Mouse (Mus musculus): ENCODE results near the gene Zp1.
A peak's percentile ranks its signal among the peaks of the same experiment; 100 is the strongest.

Zp1 gene

DNA sequence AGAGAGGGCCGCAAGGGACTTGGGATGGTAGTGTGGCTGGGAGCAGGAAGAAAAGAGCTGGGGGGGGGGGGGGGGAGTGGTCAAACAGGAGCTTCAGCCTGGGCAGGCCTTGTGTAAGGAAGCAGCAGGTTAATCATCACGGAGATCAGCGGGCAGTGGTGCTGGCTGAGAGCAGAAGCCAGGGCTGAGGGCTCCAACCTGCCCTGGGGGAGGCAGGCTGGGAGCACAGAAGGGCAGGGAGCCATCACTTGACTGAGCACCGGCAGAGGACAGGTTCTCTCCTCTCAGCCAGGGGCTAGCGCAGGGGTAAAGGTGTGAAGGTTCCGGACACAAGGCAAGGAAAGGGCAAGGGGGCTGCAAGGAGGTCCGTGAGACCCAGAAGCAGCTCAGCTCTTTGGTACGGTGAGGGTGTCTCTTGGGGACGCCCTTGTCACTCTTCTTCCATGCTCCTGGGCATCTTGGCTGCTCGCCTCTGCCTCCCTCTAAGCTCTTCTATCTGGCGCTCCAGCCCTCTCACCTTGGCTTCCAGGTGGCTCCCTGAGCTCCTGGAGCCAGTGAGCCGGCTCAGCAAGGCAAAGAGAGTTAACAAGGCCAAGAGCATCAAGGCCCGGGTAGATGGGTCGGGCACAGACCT, 49.0 kb downstream of the Zp1 start:
- DNase-seq: no peak

DNA sequence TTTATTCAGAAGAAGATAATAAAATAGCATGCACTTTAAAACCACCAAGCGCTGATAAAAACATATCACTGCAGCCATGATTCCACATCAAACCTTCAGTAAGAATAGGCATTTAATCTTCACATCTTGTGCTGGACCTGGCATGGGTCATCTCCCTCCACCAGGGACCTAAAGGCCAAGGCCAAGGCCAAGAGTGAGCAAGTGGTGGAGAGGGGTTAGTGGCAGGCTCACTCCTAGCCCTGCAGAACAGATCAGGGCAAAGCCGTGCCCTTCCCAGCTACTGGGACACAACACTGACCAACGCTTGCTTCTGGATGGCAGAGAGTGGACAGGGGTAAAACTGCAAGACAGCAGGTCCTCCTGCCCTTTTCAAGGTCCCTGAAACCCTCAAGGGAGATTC, 49.8 kb downstream of the Zp1 start:
- DNase-seq: no peak

DNA sequence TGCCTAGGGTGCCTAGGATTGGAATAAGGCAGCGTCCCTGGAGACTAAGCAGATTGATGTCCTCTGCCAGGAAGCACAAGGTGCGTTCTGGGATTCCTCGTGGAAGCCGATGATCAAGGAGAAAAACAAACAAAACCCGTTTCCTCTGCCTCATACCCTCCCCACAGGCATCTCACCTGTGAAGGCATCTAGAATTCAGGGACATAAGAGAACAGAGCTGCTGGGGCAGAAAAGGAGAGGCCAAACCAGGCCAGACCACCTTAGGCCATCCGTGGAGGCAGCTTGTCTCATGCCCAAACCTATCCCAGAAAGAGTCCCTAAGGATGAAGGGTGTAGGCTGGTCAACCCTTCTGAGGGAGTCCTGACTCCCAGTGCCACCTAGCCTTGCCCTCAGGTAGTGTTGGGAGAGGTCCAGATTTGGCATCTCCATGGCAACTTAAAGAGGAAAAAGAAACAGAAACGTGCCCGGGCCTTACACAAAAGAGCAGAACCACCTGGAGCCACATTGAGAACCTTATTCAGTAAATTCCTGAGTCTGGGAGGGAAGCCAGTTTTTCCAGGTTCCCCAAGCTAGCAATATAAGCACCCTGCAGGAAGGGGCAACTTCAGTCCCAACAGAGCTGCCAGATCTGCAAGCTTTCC, 50.4 kb downstream of the Zp1 start, which contains the start of gene Tmem132a:
Tmem132a (minus strand) TSS at position 55 of the 642 bp plus-strand sequence.
- peak; percentile 44 for DNase-seq

DNA sequence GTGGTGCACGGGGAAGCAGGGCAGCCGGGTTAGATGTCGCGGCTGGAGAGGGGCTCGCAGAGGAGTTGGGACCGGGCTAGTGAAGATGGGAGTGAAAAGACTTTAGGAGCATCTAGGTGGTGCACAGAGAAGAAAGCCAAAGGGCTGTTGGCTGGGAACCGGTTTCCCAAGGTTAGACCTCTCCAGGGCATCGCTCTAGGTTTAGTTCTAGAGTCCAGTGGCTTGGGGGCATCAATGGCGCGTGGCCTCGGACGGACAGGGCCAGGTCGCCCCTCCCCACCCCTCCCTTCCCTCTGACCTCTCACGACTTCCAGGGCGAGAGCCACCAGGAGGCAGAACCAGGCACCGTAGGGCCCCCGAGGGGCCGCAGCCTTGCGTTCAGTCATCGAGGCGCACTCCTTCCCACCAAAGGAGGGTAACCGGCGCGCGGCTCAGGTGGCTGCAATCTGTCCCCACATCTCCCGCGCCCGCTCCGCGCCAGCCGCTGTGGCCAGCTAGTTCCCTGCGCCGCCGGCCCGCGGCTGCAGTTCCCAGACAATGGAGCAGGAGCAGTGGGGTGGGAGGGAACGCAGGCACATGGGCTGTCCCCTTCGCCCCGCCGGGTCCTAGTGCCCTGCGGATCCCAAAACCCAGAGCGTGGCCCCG, 51.1 kb downstream of the Zp1 start:
- peak; percentile 69 for DNase-seq

DNA sequence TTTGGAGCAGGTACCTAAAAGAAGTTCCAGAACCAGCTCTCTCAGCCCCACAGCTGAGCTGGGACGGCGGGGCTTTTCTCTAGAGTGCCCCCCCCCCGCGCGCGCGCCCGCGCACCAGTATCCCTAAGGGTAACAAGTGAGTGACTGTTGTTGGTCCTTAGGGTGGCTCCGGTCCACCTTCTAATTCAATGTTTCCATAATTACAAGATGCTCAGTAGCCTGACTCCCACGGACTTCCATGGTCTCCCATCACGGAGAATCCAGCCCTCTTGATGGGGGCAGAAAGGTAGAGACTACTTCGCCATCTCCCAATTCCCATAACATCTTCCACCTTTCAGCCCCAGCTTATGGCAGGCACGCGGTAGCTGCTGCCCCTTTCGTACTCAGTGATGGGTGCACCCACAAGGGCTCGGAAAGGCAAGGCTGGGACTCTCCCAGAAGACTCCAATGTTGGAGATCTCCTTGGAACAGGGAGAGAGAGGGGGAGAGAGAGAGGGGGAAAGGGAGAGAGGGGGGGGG, 51.8 kb downstream of the Zp1 start:
- no peak for DNase-seq

GRCm38 (mm10) chr19:10867946-10868622, 52.3 kb downstream of the Zp1 start:
- no peak for DNase-seq

- DNase-seq: no peak
These were observed 54.1 kb downstream of the Zp1 start for GRCm38 (mm10) chr19:10866351-10866750.

All from kidney, adult 9 months (tissue).